Mouse (Mus musculus) MEL (cell line): Measurements from ENCODE around the gene Shbg. TPM values are rescaled to one million over a fixed set of nuclear protein-coding genes. Genes with fewer than 3 reads are reported as not detected.
A peak's percentile ranks its signal among the peaks of the same experiment; 100 is the strongest.

ENCODE experiments used
- DNase-seq: peaks from one replicate; pipeline ENCODE4 v3.0.0; 2011; ENCODE audit warnings: low read depth, low spot score
- H3K27ac ChIP-seq: 2 replicates; pipeline ENCODE4 v1.5.1; 2012; ENCODE audit warnings: low read depth, mild to moderate bottlenecking, control low read depth, low read length, moderate library complexity; ENCODE audit not compliant: control insufficient read depth
- H3K27me3 ChIP-seq, 2 experiments: fragments of 150-350 bp in 1 of 2; sonication (generic) in 1 of 2; 2 replicates each; pipeline ENCODE4 v1.6.1; 2012; ENCODE audit warnings: low read length in 2 of 2, mild to moderate bottlenecking in 2 of 2, improper control_type of control experiment in 1 of 2, moderate library complexity in 1 of 2; ENCODE audit not compliant: insufficient read depth in 2 of 2, control insufficient read depth in 1 of 2
- H3K36me3 ChIP-seq, 2 experiments: 2 replicates each; pipeline ENCODE4 v1.6.1; 2012 to 2014; ENCODE audit warnings: low read length in 2 of 2, improper control_type of control experiment in 1 of 2, inconsistent platforms in 1 of 2, mild to moderate bottlenecking in 1 of 2; ENCODE audit not compliant: insufficient read depth in 2 of 2, control insufficient read depth in 1 of 2
- H3K4me1 ChIP-seq, 2 experiments: fragments of 150-350 bp in 1 of 2; sonication (generic) in 1 of 2; 2 replicates each; pipeline ENCODE4 v1.6.1; 2012; ENCODE audit warnings: low read length in 2 of 2, improper control_type of control experiment in 1 of 2, mild to moderate bottlenecking in 1 of 2; ENCODE audit not compliant: insufficient read depth in 2 of 2, control insufficient read depth in 1 of 2
- H3K4me3 ChIP-seq, 2 experiments: fragments of 150-350 bp in 1 of 2; sonication (generic) in 1 of 2; 2 replicates each; pipeline ENCODE4 v1.5.1; 2012; ENCODE audit warnings: low read depth in 2 of 2, low read length in 2 of 2, mild to moderate bottlenecking in 2 of 2, moderate library complexity in 2 of 2, control low read depth in 1 of 2, improper control_type of control experiment in 1 of 2; ENCODE audit not compliant: control insufficient read depth in 1 of 2, insufficient read depth in 1 of 2
- H3K79me2 ChIP-seq: 2 replicates; pipeline ENCODE4 v1.6.1; 2012; ENCODE audit warnings: mild to moderate bottlenecking, low read length, moderate library complexity; ENCODE audit not compliant: control insufficient read depth, poor library complexity, insufficient read depth
- H3K9ac ChIP-seq: 2 replicates; pipeline ENCODE4 v1.6.1; 2012; ENCODE audit warnings: low read depth, mild to moderate bottlenecking, control low read depth, low read length, moderate library complexity; ENCODE audit not compliant: control insufficient read depth, poor library complexity, severe bottlenecking
- H3K9me3 ChIP-seq: fragments of 150-350 bp; sonication (generic); replicated peaks from 2 replicates; pipeline ENCODE4 v1.6.1; 2012; ENCODE audit warnings: mild to moderate bottlenecking, low read length, improper control_type of control experiment, moderate library complexity; ENCODE audit not compliant: insufficient read depth
- BHLHE40 ChIP-seq: IDR thresholded peaks from 2 replicates; pipeline ENCODE4 v1.6.1; 2012; ENCODE audit warnings: low read depth, mild to moderate bottlenecking, inconsistent platforms, low read length, improper control_type of control experiment, borderline replicate concordance
- CHD1 ChIP-seq: IDR thresholded peaks from 2 replicates; pipeline ENCODE4 v1.6.1; 2012; ENCODE audit warnings: low read depth, mild to moderate bottlenecking, inconsistent platforms, low read length, improper control_type of control experiment
- CHD2 ChIP-seq: IDR thresholded peaks from 2 replicates; pipeline ENCODE4 v1.6.1; 2011; ENCODE audit warnings: low read length, improper control_type of control experiment
- CTCF ChIP-seq, 3 experiments: IDR thresholded peaks in 2 of 3; conservative IDR thresholded peaks in 1 of 3; 2 replicates each; pipeline ENCODE4 v1.5.1; 2011 to 2012; ENCODE audit warnings: low read length in 3 of 3, low read depth in 2 of 3, mild to moderate bottlenecking in 2 of 3, improper control_type of control experiment in 1 of 3, inconsistent platforms in 1 of 3, mixed read lengths in 1 of 3, moderate library complexity in 1 of 3; ENCODE audit not compliant: control insufficient read depth in 1 of 3, insufficient read depth in 1 of 3, poor library complexity in 1 of 3, severe bottlenecking in 1 of 3
- E2F4 ChIP-seq: IDR thresholded peaks from 2 replicates; pipeline ENCODE4 v1.6.1; 2011; ENCODE audit warnings: low read depth, low read length, improper control_type of control experiment, borderline replicate concordance
- ELF1 ChIP-seq: IDR thresholded peaks from 2 replicates; pipeline ENCODE4 v1.6.1; 2014; ENCODE audit warnings: low read depth, mild to moderate bottlenecking, inconsistent platforms, low read length, improper control_type of control experiment, moderate library complexity
- EP300 ChIP-seq, 2 experiments: IDR thresholded peaks; 2 replicates each; pipeline ENCODE4 v1.6.1; 2011; ENCODE audit warnings: improper control_type of control experiment in 2 of 2, low read length in 2 of 2, low read depth in 1 of 2, mild to moderate bottlenecking in 1 of 2
- ETS1 ChIP-seq: IDR thresholded peaks from 2 replicates; pipeline ENCODE4 v1.6.1; 2012; ENCODE audit warnings: low read depth, mild to moderate bottlenecking, inconsistent platforms, low read length, improper control_type of control experiment, moderate library complexity
- GATA1 ChIP-seq: IDR thresholded peaks from 2 replicates; pipeline ENCODE4 v1.6.1; 2011; ENCODE audit warnings: low read depth, low read length, improper control_type of control experiment
- HCFC1 ChIP-seq: IDR thresholded peaks from 2 replicates; pipeline ENCODE4 v1.6.1; 2012; ENCODE audit warnings: low read depth, mild to moderate bottlenecking, inconsistent platforms, low read length, improper control_type of control experiment, moderate library complexity
- KAT2A ChIP-seq: conservative IDR thresholded peaks from 2 replicates; pipeline ENCODE4 v1.6.1; 2012; ENCODE audit warnings: low read depth, low read length, improper control_type of control experiment, inconsistent platforms
- MAFK ChIP-seq: IDR thresholded peaks from 2 replicates; pipeline ENCODE4 v1.6.1; 2011; ENCODE audit warnings: low read depth, mild to moderate bottlenecking, low read length, improper control_type of control experiment, borderline replicate concordance
- MXI1 ChIP-seq: IDR thresholded peaks from 2 replicates; pipeline ENCODE4 v1.6.1; 2011; ENCODE audit warnings: mild to moderate bottlenecking, low read depth, low read length, improper control_type of control experiment
- MYB ChIP-seq: IDR thresholded peaks from 2 replicates; pipeline ENCODE4 v1.6.1; 2011; ENCODE audit warnings: mild to moderate bottlenecking, low read depth, low read length, improper control_type of control experiment
- MYC ChIP-seq: IDR thresholded peaks from 2 replicates; pipeline ENCODE4 v1.6.1; 2011; ENCODE audit warnings: low read depth, mild to moderate bottlenecking, low read length, improper control_type of control experiment, moderate library complexity
- NELFE ChIP-seq: IDR thresholded peaks from 2 replicates; pipeline ENCODE4 v1.6.1; 2011; ENCODE audit warnings: low read depth, low read length, improper control_type of control experiment
- NRF1 ChIP-seq: IDR thresholded peaks from 2 replicates; pipeline ENCODE4 v1.6.1; 2014; ENCODE audit warnings: low read depth, mild to moderate bottlenecking, inconsistent platforms, low read length, improper control_type of control experiment, moderate library complexity; ENCODE audit not compliant: poor library complexity, insufficient read depth, severe bottlenecking
- POLR2A ChIP-seq, 2 experiments: IDR thresholded peaks; 2 replicates each; pipeline ENCODE4 v1.6.1; 2011 to 2012; ENCODE audit warnings: low read length in 2 of 2, mild to moderate bottlenecking in 2 of 2, control low read depth in 1 of 2, improper control_type of control experiment in 1 of 2, low read depth in 1 of 2, moderate library complexity in 1 of 2; ENCODE audit not compliant: control insufficient read depth in 1 of 2, insufficient read depth in 1 of 2, poor library complexity in 1 of 2
- POLR2AphosphoS2 ChIP-seq: IDR thresholded peaks from 2 replicates; pipeline ENCODE4 v1.6.1; 2011; ENCODE audit warnings: low read length, improper control_type of control experiment
- RCOR1 ChIP-seq: IDR thresholded peaks from 2 replicates; pipeline ENCODE4 v1.6.1; 2012; ENCODE audit warnings: low read depth, mild to moderate bottlenecking, inconsistent platforms, low read length, improper control_type of control experiment
- SIN3A ChIP-seq: IDR thresholded peaks from 2 replicates; pipeline ENCODE4 v1.6.1; 2012; ENCODE audit warnings: low read length, improper control_type of control experiment, inconsistent platforms
- SMC3 ChIP-seq: IDR thresholded peaks from 2 replicates; pipeline ENCODE4 v1.6.1; 2011; ENCODE audit warnings: low read depth, low read length, improper control_type of control experiment
- TAL1 ChIP-seq: IDR thresholded peaks from 2 replicates; pipeline ENCODE4 v1.6.1; 2012; ENCODE audit warnings: mild to moderate bottlenecking, inconsistent platforms, low read length, moderate library complexity, mixed read lengths
- TBP ChIP-seq: IDR thresholded peaks from 2 replicates; pipeline ENCODE4 v1.8.0; 2011; ENCODE audit warnings: low read depth, low read length, improper control_type of control experiment
- TCF12 ChIP-seq: IDR thresholded peaks from 2 replicates; pipeline ENCODE4 v1.6.1; 2014; ENCODE audit warnings: low read depth, mild to moderate bottlenecking, inconsistent platforms, low read length, improper control_type of control experiment, moderate library complexity
- USF2 ChIP-seq, 2 experiments: IDR thresholded peaks; 2 replicates each; pipeline ENCODE4 v1.6.1; 2011 to 2012; ENCODE audit warnings: improper control_type of control experiment in 2 of 2, low read length in 2 of 2, borderline replicate concordance in 1 of 2, inconsistent platforms in 1 of 2, low read depth in 1 of 2, mild to moderate bottlenecking in 1 of 2; ENCODE audit not compliant: insufficient read depth in 1 of 2
- ZMIZ1 ChIP-seq: IDR thresholded peaks from 2 replicates; pipeline ENCODE4 v1.6.1; 2012; ENCODE audit warnings: low read depth, mild to moderate bottlenecking, inconsistent platforms, low read length, improper control_type of control experiment, moderate library complexity
- ZNF384 ChIP-seq: IDR thresholded peaks from 2 replicates; pipeline ENCODE4 v1.6.1; 2012; ENCODE audit warnings: low read depth, mild to moderate bottlenecking, inconsistent platforms, low read length, improper control_type of control experiment
- polyA plus RNA-seq, 2 experiments: library from polyadenylated mRNA; stranded (reverse) in 1 of 2; unstranded in 1 of 2; fragments of >175 nt in 1 of 2; fragments of >200 nt in 1 of 2; gene quantifications; 2 replicates each; pipeline versions ENCODE4 v1.2.1 to v1.2.4; 2012; ENCODE audit warnings: low replicate concordance in 2 of 2, low read depth in 1 of 2; ENCODE audit not compliant: insufficient read length in 2 of 2, insufficient read depth in 1 of 2, missing spikeins in 1 of 2
- total RNA-seq: library from RNA; depleted of rRNA; stranded (reverse); fragments of 300-350 nt; gene quantifications from 2 replicates; pipeline ENCODE4 v1.2.3, GENCODE M21; 2012

Gene Shbg
- total and polyA plus RNA-seq, 3 experiments, result not detected

DNA sequence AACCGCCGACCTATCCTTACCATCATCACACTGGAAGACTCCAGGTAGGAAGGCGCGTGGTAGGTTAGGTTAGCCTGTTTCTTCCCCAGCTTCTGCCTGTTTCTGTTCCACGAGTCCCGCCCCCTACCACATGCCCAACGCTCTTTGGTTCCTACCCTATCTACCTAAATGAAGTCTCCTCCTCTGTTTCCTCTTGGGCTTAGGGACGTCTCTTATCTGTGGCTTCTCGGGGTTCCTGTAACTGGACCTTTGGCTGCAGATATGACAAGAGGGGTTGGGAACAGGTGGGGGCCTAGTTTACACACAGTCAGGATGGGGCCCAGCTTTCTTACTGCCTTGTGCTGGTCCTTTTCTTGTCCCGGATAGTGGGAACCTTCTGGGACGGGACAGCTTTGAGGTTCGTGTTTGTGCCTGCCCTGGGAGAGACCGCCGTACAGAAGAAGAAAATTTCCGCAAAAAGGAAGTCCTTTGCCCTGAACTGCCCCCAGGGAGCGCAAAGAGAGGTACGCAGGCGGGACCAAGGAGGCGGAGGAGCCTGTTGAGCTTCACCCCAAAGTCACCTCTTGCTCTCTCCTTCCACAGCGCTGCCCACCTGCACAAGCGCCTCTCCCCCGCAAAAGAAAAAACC, 28.4 kb downstream of the Shbg start (continued):
- TF ChIP-seq SIN3A, result peak; percentile 89
- TF ChIP-seq ZNF384, result no peak
- peak; percentile 76 for TF ChIP-seq MYB
- TF ChIP-seq TAL1, result peak; percentile 46; the same call in 1 of the 2 replicates
- TF ChIP-seq BHLHE40, result peak; percentile 41; the same call in 1 of the 2 replicates
- TF ChIP-seq TBP, result peak; percentile 32; the same call in 1 of the 2 replicates
- TF ChIP-seq POLR2A (IDR thresholded peaks at IDR 0.05; ENCODE audit: control insufficient read depth in 1 of 2, insufficient read depth in 1 of 2, low read depth in 1 of 2, low read length in 2 of 2, poor library complexity in 1 of 2), result peak in 1 of 2 experiments; percentile 47; a peak in 1 of 4 replicates
- TF ChIP-seq USF2 (IDR thresholded peaks at IDR 0.05; ENCODE audit: borderline replicate concordance in 1 of 2, insufficient read depth in 1 of 2, low read depth in 1 of 2, low read length in 2 of 2), result no peak
- peak; percentile 56; the same call in 1 of the 2 replicates for TF ChIP-seq HCFC1
- peak; percentile 72 for TF ChIP-seq RCOR1
- no peak for TF ChIP-seq CTCF (IDR thresholded peaks at IDR 0.05 in 2 of 3, conservative IDR thresholded peaks at IDR 0.05 in 1 of 3; ENCODE audit: control insufficient read depth in 1 of 3, insufficient read depth in 1 of 3, low read depth in 2 of 3, low read length in 3 of 3, poor library complexity in 1 of 3, severe bottlenecking in 1 of 3)
- peak; percentile 42; the same call in 1 of the 2 replicates for TF ChIP-seq MAFK
- peak; percentile 87 for TF ChIP-seq ETS1
- TF ChIP-seq MXI1, result peak; percentile 65; the same call in 1 of the 2 replicates

DNA sequence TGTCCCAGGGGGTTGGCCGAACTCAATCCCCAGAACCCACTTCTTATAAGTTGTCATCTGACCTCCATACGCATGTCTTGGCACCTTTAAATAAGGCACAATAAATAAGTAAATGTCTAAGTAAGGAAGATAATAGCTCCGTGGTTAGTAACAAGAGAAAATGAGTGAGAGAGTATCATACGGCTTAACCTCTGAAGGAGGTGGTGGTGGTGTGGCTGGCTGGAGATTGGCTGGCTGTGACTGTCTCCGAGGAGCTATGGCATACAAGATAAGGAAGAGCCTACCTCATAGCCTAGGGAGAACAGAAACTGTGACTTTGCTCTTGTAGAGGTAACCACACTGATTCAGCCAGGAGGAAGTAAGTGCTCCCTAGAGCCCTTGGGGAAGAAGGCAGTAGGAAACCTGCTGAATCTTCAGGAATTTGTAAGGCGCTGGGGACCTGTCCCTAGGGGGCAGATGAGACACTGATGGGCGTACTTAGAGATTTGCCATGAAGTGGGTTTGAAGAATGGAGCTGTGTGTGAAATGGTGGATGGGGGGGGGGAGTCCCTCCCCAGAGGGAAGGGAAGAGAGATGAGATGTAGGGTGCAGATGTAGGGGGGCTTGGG, 31.9 kb downstream of the Shbg start:
- H3K9ac ChIP-seq, result peak overlapping the region; percentile 26
- H3K9me3 ChIP-seq, result no peaks in the 10 kb centered on the region
- peak overlapping the region; percentile 84 for H3K27ac ChIP-seq
- DNase-seq, result peak; percentile 98
- H3K36me3 ChIP-seq, result peaks cover 24 to 62% of the 10 kb centered on the region in 2 experiments
- peaks cover 44% of the 10 kb centered on the region for H3K79me2 ChIP-seq
- H3K27me3 ChIP-seq, result no peaks in the 10 kb centered on the region
- H3K4me3 ChIP-seq, result peak overlapping the region in 1 of 2 experiments; percentile 11; a peak in 1 of 4 replicates
- H3K4me1 ChIP-seq, result peaks cover 16 to 60% of the 10 kb centered on the region in 2 experiments
- TF ChIP-seq SMC3, result no peak
- TF ChIP-seq NRF1, result peak; percentile 54; the same call in 1 of the 2 replicates
- TF ChIP-seq GATA1, result peak; percentile 96
- TF ChIP-seq TAL1, result peak; percentile 87
- no peak for TF ChIP-seq KAT2A
- peak; percentile 56; the same call in 1 of the 2 replicates for TF ChIP-seq ELF1
- TF ChIP-seq EP300 (IDR thresholded peaks at IDR 0.05; ENCODE audit: low read depth in 1 of 2, low read length in 2 of 2), result peak; percentile 71 to 83
- TF ChIP-seq MXI1, result peak; percentile 85
- TF ChIP-seq ZMIZ1, result no peak; the same call in none of the 2 replicates
- peak; percentile 25 for TF ChIP-seq NELFE
- TF ChIP-seq CHD2, result no peak; the same call in 1 of the 2 replicates
- TF ChIP-seq MYC, result peak; percentile 81
- peak; percentile 82 for TF ChIP-seq TCF12
- peak; percentile 55 for TF ChIP-seq POLR2AphosphoS2
- peak; percentile 94 for TF ChIP-seq ETS1
- peak; percentile 93 for TF ChIP-seq SIN3A
- TF ChIP-seq E2F4, result no peak
- TF ChIP-seq RCOR1, result peak; percentile 82
- TF ChIP-seq POLR2A (IDR thresholded peaks at IDR 0.05; ENCODE audit: control insufficient read depth in 1 of 2, insufficient read depth in 1 of 2, low read depth in 1 of 2, low read length in 2 of 2, poor library complexity in 1 of 2), result peak in 1 of 2 experiments; percentile 55; a peak in 2 of 4 replicates
- TF ChIP-seq CHD1, result no peak
- TF ChIP-seq HCFC1, result peak; percentile 65
- TF ChIP-seq TBP, result peak; percentile 82
- no peak for TF ChIP-seq ZNF384
- TF ChIP-seq, all 39 proteins: peak for 16
